Mouse (Mus musculus): ENCODE measurements around the gene Lrit3.
"Not testable (repeated sequence)": the region's sequence is repeated elsewhere in the genome, so short reads cannot be mapped to it uniquely, and the experiment has no call there.

Gene Lrit3

DNA sequence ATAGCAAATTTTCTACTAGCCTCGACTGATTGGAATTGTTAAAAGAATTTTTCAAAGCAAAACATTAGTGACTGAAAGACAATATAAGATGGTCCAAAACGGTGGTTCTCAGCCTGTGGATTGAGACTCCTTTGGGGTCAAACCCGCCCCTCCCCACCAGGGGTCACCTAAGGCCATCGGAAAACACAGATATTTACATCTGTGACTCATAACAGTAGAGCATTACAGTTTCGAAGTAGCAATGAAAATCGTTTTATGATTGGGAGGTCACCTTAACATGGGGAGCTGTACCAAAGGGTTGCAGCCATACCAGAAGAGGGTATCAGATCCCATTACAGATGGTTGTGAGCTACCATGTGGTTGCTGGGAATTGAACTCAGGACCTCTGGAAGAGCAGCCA lies 32.6 kb downstream of the Lrit3 start:
- DNase-seq (ENCODE audit: low spot score in 2 of 2), result no peak

DNA sequence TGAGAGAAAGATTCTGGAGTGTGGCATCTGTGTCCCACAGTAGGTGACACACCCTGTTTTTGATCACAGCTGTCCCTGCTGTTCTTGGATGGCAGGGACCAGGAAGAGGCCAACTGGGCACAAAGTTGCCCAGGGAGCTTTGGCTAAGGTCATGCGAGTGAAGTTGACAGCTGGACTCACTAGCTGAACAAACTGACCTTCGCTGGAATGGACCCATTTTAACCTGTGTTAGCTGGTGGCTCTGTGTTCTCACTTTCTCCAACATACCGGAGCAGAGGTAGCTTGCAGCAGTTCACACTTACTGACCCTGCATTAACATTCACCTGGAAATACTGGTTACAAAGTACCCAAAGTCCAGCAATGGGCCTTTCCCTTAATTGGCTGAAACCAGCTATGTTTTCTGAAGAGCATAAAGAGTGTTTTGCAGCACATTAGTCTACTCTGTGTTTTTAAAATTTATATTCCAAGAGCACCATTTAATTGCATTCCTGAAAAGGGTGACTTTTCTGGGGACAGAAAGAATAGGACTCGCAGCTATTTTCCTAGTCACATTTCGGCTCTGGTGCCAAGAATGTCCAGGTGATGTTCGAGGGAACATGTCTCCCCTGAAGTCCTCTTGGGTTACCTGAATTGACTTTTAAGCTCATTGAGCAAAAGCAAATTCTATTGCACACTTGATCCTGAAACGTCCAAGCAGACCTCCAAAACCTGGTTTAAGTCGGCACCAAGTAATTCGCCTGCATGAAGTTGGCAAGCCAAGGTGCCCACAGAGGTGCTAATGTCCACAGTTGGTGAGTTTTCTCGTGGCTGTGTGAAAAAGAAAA lies 36.6 kb downstream of the Lrit3 start:
- DNase-seq (ENCODE audit: low spot score in 2 of 2), result no peak

GRCm38 (mm10) chr3:129766106-129766505 lies 37.7 kb downstream of the Lrit3 start:
- no peak for DNase-seq (ENCODE audit: low spot score in 2 of 2)

GRCm38 (mm10) chr3:129757599-129757998 lies 46.2 kb downstream of the Lrit3 start:
- not testable (repeated sequence) for DNase-seq (ENCODE audit: low spot score in 2 of 2)

GRCm38 (mm10) chr3:129754650-129755604 lies 48.9 kb downstream of the Lrit3 start, which contains the start of gene Egf:
Gene Egf, minus strand, starts transcription at chr3:129755316.
- DNase-seq (ENCODE audit: low spot score in 2 of 2), result no peak

- no peak for DNase-seq (ENCODE audit: low spot score in 2 of 2)
Observed at GRCm38 (mm10) chr3:129744803-129745202, 59.0 kb downstream of the Lrit3 start.

DNA sequence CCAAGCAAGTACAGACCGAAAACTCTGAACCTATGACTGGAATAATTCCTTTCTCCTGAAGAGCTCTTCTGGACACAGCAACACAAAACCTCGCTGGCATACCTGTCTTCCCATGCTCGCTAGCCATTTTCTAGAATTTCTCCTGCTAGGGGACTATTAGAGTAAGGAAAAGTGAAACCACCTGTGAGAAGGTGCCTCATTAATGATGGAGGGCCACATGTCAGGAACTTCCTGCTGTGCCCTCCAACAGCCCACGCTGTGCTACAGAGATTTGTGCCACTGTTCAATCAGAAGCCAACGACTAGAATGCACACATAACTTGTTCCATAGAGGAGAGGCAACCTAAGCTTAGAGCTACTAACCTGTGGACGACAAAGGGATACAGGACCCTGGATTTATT lies 61.0 kb downstream of the Lrit3 start:
- DNase-seq (ENCODE audit: low spot score in 2 of 2), result no peak

DNA sequence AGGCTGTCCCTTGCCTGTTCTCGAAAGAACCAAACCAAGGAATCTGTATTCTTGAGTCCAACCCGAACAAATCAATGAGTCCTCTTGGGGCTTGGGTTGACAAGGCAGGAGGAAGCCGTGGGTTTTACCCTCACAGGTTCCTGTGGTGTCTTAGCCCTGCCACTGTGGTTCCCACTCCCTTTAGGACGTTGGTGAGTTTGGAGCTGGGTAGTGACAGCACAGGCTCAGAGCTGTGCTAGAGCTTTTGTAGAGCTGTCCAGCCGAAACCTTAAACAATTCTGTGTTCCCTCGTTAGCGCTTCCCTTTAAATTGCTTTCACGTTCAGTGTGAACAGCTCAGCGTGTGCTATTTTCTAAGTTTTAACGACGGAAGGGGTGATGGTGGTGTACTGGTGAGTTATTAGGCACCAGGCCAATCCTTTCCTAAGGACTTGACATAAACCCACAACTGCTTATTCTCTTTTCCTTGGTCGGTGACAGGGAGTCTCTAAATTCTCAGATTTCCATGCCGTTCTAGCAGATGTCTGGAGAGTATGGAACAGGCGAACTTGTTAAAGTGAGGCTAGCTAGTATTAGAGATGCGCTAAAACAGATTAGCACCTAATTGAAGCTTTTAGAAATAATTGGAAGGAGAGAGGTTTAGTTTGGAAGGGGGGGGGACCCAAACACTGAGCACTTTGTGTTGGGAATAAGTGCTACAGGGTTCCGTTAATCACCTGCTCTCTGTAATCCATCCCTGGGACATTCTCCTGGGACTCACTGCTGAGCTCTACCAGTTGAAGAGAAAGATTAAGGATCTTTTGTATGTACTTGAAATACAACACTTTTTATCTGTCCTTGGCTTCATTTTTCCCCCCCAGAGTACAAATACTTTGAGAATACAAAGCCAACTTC lies 65.3 kb downstream of the Lrit3 start:
- no peak for DNase-seq (ENCODE audit: low spot score in 2 of 2)
